15 mouse cellular contexts compared by ENCODE assay signal in the genomic region with DNA sequence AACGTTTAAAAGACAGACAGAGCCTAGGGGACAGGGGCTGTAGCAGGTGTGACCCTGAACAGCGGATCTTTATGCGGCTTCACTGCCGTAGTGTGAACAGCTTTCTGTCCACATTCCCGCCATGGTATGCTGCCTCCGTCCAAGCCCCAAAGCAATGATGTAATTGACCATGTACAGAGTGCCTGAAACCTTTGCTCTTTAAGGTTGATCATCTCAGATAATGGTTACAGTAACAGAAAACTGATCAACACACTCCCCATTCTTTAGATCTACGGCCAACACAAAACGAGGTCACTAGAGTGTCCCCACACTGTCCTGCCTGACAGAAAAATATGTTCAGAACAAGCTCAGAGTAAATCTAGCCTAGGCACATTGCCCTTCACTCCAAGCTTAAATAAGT.
"Had no signal": no experiment of that assay in that cellular context is flagged by ENCODE, and none has a peak within 500 bp of the region (broad histone marks: within the 10 kb centered on the region; RNA-seq: fewer than 3 reads in every experiment).

No protein-coding gene starts in this region.

- H3K36me3 ChIP-seq: neural tube, embryonic 12.5 days; neural tube, embryonic 15.5 days; stomach, embryonic 15.5 days had no signal

- H3K4me1 ChIP-seq: neural tube, embryonic 12.5 days; neural tube, embryonic 15.5 days; stomach, embryonic 15.5 days had no signal

- H3K27ac ChIP-seq: kidney, postnatal 0 days; left cerebral cortex, adult 2 months; macrophage; neural tube, embryonic 12.5 days; neural tube, embryonic 15.5 days; stomach, embryonic 15.5 days had no signal

- H3K4me2 ChIP-seq: neural tube, embryonic 12.5 days; neural tube, embryonic 15.5 days; stomach, embryonic 15.5 days had no signal

- H3K27me3 ChIP-seq: neural tube, embryonic 12.5 days; neural tube, embryonic 15.5 days; stomach, embryonic 15.5 days had no signal

- H3K9me3 ChIP-seq: neural tube, embryonic 12.5 days; neural tube, embryonic 15.5 days; stomach, embryonic 15.5 days had no signal

- DNase-seq: kidney, adult 2 months; kidney, postnatal 36 days; layer of hippocampus, postnatal 36 days; lung, adult 2 months; lung, postnatal 14 days; midbrain, embryonic 14.5 days; right cerebral cortex, postnatal 25 days; spleen, adult 18-20 months; thymus, postnatal 36 days had no signal

- H3K4me3 ChIP-seq: left cerebral cortex, adult 2 months; neural tube, embryonic 12.5 days; neural tube, embryonic 15.5 days; stomach, embryonic 15.5 days had no signal

- H3K9ac ChIP-seq: neural tube, embryonic 12.5 days; neural tube, embryonic 15.5 days; stomach, embryonic 15.5 days had no signal
